Mouse (Mus musculus) ovary, postnatal 10 days (tissue): ENCODE measurements around the gene Fam19a5.

Source experiments
- DNase-seq: peaks from one replicate; pipeline ENCODE4 v3.0.0; 2022; ENCODE audit warnings: low spot score

Gene Fam19a5

DNA sequence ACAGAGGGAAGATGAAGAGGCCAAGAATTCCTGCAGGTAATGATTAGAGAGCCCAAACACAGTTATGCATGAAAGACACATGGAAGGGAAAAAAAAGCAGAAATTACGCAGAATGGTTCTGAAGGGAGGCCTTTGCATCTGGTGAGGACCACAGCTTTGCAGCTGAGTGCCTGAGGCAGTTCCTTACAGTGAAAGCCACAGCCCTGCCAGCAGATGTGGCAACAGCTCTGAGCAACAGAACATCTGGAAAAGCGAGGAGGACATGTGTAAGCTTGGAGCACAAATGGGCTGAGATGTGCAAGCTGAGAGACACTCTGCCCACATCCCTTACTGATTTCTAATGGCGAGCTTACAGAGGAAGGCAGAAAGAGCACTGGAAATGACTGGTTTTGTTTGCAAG lies 221.8 kb downstream of the Fam19a5 start:
- no peak for DNase-seq

GRCm38 (mm10) chr15:87773955-87774354 lies 229.9 kb downstream of the Fam19a5 start:
- no peak for DNase-seq

DNA sequence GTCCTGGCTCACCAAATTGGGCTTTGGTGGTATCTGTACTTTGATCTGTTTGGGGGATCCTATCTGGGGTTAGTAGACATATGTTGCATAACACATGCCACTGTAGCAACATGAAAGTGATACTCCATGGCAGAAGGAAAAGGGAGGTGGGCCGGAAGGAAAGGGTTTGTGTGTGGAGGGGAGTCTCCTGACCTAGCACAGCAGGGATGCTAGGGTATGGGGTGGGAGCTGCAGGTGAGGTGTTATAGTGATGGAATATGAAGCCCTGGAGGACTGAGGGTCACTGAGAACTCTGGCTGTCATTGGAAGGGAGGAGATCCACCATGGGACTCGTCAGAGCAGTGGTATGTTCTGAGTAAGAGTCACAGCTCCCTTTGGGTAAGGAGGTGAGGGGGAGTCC lies 239.2 kb downstream of the Fam19a5 start:
- DNase-seq: no peak

- DNase-seq: no peak
These were observed 245.6 kb downstream of the Fam19a5 start for GRCm38 (mm10) chr15:87789671-87790070.

DNA sequence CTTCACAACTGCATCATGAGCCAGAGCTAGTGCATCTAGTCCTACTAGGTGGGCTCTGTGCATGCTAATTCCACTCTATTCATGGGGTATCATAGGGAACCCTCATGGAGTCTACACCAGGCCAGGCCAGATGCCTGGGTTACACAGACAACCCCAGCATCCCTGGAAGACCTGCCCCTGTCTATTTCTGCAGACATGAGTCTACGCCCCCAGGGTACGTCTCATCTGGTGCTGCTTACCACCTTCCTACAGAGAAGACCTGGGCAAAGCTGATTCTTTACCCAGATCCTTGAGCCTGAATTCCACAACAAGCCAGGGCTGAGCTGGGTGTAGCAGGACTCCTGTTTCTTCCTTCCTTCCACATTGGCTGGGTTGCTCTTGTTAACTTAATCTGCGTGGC lies 249.6 kb downstream of the Fam19a5 start:
- DNase-seq: no peak

DNA sequence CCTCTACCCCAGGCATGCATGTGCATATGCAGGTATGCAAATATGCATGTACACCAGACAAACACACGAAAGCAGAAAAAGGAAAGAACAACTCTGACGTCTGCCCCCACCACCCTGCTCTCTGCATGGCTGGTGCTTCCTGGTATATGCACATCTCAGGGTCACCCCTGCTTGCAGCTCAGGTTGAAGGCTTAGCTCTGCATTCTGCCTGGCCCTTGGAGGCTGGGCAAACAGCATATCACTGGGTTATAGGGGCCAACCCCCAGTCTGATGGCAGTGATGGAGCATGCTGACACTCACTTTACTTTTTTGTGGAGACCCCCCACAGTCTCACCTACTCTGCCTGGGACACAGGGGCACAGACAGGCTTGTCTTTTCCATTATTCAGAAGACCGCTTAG lies 252.5 kb downstream of the Fam19a5 start:
- DNase-seq: no peak
